Mouse (Mus musculus) monocyte, adult 2 months (primary cell): ENCODE results near the gene Ssr1.

Experiments
- DNase-seq, 2 experiments: peaks; one replicate each; pipeline ENCODE4 v3.0.0; 2022; ENCODE audit warnings: low spot score in 2 of 2, low read depth in 1 of 2

Ssr1 gene

DNA sequence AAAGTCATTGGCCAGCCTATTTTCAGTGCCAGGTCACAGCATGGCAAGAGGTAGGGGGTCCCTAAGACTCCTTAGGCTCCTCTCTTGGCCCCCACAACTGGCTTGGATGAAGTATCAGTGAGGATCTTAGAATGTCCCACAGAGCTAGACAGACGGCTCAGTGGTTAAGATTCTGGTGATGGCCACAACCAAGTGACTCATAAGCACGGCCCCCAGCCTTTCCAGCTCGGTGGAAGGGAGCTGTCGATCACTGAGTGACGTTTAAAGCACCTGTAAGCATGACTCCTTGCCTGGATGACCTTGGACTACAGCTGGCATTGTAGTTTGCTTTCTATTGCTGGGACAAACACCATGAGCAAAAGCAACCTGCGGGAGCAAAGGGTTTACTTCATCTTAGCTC lies 41.0 kb downstream of the Ssr1 start:
- no peak for DNase-seq

DNA sequence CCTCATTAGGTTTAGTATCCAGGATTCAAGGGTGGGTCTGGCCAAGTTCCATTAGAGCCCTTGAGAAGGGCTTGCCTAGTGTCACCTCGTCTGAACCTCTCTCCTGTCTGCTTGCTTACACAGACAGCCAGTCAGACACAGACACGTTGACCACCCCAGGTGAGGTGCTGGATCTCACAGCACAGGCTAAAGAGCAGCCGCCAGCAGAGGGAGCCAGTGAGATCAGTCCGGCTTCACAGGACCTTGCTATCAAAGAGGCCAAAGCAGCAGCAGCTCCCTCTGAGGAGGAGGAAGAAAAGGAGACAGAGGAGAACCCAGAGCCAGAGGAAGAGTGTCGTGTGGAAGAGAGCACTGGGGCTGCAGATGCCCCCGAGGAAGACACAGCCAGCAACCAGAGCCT lies 47.3 kb downstream of the Ssr1 start:
- peak in 1 of 2 experiments; percentile 51 for DNase-seq

DNA sequence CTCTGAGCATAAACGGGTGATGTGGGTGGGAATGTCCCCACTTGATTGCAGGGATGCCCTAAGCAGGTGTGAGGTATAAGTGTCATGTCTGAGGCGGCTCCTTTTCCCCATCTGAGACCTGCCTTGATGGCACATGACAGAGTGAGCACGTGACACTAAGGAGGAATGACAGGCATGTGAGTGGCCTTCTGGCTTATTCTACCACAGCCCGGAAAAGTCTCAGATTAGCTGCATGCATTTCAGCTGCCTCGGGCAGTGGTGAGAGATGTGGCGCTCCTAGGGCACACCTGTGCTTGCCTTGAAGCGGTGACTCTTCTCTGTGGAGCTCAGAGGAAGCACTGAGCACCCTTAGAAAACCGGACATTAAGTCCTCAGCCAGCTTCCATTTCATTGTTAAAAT lies 48.6 kb downstream of the Ssr1 start:
- no peak for DNase-seq

DNA sequence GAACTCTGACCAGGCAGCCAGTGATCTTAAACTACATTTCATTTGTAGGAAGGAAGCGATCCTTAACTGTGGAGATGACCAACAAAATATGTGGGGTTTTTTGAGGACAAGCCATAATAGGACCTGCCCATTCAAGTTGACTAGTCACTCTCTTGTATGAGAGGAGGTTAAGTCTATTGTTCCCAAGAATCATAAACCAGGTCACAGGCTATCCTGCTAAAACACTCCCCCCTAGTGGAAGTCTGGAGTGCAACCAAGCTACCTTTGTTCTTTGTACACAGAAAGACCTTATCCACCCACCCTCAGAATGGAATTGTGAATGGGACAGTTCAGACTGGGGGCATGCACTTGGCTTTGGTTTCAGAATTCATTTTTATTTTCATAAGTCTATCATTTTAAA lies 49.7 kb downstream of the Ssr1 start:
- no peak for DNase-seq

DNA sequence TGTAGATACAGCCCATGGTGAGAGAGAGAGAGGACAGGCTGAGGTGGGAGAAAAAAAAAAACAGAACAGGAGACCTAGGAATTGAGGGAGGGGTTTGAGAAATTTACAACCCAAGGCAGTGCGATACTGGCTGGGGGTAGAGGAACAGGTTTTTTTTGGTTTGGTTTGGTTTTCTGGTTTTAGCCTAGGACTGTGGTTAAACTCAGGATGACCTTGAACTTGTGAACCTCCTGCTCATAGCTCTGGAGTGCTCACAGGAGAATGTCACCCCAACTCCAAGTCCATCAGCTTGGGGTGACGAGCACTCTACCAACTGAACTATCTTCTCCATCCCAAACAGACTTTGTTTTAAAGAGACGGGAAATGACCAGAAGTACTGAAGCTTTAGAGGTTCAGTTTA lies 50.6 kb downstream of the Ssr1 start:
- DNase-seq, result no peak

DNA sequence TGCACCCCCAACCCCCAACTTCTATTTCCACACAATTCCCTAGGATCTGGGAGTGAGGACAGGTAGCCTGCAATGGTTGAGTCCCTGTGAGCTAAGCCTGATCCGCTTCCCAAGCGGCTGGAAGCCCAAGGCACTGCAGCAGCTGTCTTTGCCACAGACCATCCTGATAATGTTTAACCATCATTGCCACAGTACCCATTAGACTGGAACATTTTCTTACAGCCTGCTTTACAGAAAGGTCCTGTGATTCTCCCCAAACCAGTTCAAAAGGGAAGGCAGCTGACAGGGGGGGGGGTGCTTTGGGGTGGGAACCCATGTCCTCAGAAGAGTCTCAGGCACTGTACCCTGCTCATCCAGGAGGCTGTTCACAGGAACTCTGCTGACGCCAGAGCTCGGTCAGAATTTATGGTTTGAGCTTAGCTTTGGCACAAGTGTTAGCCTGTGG lies 51.1 kb downstream of the Ssr1 start:
- no peak for DNase-seq

DNA sequence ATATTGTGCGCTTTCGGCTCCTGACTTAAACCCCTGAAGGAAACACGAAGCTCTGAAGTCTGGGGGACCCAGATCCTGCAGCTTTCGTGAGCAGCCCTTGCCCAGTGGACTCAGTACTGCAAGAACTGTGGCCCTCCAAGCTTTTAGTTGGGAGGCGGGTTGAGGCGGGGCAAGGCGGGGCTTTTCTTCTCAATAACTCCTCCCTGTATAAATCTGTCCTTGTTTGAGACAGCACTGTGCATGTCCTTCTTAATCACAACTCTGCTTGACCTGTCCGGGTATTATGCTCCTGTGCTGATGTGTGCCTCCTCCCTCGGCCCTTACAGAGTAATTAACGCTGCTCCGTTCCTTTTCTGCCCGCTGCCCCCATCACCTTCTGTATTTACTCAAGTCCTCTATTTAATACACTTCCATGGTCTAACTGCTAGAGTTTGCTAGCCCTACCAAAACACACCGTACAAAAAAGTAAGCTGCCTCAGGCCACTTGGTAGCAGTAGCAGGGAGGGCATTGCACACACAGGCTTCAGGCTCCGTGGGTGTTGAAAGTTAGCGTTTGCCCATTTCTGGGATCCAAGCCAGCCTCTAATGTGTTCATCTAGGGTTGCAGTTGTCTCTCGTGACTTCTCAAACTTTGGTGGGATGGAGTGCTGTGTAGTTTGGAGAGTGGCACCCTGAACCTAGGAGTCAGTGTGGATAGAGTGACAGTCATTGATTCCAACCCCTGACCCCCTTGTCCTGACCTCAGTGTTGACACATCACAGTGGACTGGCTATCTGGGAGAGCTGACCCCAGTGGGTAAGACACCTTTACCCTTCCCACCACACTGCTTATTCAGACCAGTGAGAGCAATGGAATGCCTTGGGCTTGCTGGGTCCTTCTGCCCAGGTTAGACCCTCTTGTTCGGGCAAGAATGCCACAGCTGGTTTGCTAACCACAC lies 51.8 kb downstream of the Ssr1 start:
- no peak for DNase-seq

DNA sequence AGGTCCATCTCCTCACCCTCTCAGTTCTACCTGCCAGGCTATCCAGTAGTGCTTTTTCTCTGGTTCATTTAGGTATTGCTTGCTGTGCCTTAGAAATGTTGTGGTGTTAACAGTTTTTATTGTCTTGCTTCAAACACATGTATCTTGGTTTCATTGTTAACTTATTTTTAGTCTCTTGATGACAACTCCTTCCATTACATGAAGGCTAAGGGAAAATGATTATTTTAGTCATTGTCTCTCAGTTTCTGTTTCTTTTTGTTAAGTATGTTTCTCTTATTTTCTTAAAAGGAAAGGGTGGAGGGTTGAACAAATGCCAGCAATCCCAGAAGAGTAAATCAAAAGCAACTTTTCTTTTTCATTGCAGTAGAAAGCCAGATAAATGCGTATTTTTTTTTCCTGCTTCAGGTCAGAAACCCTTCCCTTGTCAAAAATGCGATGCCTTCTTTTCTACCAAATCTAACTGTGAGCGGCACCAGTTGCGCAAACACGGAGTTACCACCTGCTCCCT lies 52.8 kb downstream of the Ssr1 start:
- no peak for DNase-seq

DNA sequence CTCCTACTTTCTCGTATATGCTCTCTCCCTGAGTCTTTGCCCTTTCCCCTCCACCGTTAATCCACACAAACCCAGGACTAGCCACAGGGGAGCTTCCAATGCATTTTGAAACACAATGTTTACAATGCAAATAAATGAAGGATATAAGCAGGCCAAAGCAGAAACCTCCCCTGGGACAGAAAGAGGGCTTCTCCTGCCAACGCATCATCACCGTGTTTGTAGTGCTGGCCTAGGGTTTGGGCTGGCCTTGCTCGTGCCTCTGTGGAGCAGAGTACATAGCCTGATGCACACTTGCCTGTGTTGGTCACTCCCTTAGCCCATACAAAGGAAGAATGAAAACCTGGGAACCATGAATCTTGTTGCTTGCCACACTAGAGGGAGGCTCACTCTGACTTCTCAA lies 53.4 kb downstream of the Ssr1 start:
- DNase-seq, result no peak

DNA sequence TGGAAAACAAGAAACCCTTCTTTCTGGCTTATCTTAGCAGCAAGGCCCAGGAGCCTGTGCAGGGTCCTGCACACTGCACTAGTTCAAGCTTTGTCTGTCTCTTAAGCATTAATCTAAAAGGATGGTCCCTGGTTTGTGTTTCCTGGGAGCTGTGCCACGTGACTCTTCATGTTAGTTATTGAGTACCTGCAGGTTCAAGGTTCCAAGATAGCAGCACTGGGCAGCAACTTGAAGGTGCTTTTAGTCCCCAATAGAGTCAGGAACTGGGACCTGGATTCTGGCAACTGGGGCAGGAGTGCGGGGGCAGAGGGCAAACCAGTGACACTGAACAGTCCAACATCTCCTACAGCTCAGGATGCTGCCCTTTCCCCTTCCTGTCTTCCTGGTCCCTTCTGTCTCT lies 53.9 kb downstream of the Ssr1 start:
- no peak for DNase-seq

DNA sequence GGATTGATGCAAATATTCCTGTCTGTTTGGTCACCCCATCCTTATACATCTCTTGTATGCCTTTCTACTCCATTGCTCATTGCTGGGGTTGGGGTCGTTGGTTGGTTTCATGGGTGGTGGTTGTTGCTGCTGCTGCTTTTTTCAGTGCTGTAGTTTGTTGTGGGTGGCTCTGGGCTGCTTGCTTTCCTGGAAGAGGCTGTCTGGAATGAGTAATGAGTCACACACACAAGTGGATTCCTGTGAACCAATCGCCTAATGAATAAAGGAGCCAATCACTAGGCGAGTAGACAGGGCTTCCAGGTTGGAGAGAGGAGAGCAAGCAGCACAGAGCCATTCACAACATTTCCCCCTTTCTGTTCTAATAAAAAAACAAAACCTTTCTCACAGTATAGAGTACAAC lies 57.7 kb downstream of the Ssr1 start:
- no peak for DNase-seq

DNA sequence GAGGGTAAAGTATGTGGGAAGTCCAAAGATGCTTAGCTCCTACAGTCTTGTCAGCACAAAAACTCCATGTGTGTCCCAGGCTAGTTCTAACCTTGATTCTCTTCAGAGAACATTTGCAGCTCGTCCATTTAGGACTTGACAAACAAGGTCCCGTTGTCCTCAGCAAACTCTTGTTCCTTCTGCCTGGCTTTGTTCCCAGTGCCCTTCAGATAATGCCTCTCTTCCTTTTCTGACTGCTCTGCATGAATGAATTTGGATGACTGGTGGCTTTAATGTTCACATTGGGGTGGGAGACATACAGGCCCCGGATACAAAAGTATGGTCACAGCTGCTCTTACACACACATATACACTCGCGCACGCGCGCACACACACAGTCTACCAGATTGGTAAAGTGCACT lies 59.1 kb downstream of the Ssr1 start:
- DNase-seq, result no peak

DNA sequence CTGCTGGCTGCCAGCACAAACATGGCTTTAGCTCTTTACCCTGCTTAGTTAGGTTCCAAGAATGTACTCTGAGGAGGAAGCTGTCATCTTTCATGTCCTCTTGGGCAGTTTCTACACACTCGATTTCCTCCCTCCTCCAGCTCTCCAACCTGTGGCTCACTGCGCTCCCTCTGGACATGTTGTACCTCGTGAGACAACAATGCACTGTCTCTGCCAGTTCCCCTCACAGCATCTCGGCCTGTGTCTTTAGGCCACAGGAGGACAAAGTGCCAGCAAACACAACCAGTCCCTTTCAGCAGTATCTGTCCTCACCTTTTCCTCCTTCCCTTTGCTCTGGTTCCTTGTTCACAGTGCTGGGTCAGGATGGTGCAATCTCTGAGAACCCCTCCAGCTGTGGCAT lies 59.9 kb downstream of the Ssr1 start:
- no peak for DNase-seq

DNA sequence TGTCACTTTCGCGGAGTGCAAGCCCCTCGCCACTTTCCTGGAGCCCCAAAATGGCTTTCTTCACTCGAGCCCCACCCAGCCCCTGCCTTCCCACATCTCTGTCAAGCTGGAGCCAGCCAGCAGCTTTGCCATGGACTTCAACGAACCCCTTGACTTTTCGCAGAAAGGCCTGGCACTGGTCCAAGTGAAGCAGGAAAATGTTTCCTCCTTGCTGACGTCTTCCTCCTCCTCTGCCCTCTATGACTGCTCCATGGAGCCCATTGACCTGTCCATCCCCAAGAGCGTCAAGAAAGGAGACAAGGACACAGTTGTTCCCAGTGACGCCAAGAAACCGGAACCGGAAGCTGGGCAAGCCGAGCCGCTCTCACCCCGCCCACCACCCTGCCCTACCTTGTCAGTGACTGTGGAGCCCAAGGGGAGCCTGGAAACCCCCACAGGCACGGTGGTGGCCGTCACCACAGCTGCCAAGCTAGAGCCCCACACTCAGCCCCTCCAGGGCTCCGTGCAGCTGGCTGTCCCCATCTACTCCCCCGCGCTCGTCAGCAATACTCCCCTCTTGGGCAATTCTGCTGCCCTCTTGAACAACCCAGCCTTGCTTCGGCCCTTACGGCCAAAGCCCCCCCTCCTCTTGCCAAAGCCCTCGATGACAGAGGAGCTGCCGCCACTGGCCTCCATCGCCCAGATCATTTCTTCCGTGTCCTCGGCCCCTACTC lies 62.7 kb downstream of the Ssr1 start:
- no peak for DNase-seq

DNA sequence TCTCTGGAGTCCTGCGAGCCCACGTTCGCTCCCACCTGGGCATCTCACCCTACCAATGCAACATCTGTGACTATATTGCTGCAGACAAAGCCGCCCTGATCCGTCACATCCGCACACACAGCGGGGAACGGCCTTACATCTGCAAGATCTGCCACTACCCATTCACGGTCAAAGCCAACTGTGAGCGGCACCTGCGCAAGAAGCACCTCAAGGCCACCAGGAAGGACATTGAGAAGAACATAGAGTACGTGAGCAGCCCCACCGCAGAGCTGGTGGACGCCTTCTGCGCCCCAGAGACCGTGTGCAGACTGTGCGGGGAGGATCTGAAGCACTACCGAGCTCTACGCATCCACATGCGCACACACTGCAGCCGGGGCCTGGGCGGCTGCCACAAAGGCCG lies 63.4 kb downstream of the Ssr1 start:
- DNase-seq, result no peak

DNA sequence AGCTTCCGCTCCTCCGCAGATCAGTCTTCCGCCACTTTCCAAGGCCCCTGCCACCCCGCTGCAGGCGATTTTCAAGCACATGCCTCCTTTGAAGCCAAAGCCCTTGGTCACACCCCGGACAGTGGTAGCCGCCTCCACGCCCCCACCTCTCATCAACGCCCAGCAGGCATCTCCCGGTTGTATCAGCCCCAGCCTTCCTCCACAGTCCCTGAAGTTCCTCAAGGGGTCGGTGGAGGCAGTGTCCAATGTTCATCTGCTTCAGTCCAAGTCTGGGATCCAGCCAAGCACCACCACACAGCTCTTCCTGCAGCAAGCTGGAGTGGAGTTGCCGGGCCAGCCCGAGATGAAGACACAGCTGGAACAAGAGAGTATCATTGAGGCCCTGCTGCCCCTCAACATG lies 63.9 kb downstream of the Ssr1 start:
- no peak for DNase-seq

DNA sequence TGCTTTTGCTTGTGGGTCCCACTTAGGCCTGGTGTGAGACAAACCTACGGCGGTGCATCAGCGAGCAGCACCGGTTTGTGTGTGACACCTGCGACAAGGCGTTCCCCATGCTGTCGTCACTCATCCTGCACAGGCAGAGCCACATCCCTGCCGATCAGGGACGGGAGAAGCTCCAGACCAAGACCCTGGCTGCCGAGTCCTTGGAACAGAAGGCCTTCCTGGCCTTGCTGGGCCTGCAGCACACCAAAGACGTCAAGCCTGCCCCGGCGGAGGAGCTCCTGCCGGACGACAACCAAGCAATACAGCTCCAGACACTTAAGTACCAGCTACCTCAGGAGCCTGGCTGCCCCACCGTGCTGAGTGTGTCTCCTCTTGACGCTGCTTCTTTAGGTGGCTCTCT lies 64.5 kb downstream of the Ssr1 start:
- no peak for DNase-seq

DNA sequence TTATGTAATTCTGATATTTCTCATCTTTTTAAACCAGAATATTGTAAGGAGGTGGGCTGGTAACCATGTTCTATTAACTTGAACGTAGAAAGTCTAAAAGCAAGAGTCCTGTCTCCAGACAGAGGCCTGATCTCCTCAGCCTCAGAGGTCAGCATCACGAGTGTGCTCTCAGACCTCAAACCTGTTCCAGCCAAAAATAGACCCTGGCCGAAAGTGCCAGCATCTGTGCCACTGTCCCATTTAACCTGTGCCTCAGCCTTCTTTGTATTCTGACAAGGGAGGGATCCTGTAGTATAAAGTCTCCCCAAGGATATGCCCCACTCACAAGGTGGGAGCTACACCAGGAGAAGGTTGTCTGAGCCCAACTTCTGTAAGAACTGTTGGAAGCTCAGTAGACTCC lies 67.6 kb downstream of the Ssr1 start:
- DNase-seq, result no peak

DNA sequence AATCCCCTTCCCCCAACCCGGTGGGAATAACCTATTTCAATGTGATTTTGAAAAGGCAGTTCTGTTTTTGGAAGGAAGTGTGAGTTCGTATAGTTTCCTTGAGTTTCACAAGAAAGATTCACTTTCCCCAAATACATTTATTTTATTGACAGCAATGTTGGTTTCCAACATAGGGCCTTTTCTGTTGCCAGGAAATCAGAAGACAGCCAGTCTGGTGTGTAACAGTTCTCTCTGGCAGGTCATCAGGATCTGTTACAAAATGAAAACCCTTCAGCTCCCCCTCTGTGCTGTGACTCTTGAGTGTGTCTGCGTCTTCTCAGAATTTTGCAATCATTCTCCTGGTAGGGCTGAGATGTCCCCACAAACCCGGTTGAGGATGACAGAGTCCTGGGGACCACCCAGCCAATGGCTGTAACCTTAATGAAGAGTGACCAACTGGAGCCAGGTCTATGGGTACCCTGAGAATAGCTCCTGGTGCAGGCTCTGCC lies 69.5 kb downstream of the Ssr1 start:
- no peak for DNase-seq

DNA sequence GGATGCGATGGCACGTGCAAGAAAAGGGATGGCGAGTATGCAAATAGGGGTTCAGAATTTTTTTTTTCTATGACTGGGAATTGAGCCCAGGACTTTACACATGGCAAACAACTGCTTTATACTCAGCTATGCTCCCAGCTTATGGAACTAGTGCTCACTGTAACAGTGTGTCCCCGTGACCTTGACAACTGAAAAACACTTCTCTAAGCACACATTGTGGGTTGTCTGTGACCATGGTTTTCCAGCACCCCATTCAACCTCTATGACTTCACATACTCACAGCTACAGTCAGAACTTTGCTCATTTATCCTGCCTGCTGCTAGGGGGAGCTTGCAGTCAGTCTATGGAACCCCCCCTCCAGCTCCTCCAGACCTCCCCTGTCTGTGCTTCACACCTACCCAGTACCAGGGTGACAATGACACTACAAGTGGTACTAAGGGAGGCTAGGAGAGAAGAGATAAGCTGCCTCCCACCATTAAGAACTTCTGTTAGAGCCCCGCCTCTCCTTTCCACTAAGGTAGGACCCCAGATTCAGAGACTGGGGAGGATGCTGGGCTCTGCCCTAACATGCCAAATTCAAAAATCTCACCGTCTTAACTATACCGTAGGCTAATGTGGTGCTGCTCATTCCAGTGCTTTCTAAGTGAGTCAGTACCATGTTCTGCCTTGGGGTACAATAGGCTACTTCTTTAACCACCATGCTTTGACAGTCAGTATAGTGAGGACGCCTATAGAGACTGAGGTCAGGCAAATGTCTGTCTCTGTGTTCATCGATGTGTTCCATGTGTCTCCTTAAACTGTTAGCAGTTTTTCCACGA lies 70.2 kb downstream of the Ssr1 start:
- no peak for DNase-seq

DNA sequence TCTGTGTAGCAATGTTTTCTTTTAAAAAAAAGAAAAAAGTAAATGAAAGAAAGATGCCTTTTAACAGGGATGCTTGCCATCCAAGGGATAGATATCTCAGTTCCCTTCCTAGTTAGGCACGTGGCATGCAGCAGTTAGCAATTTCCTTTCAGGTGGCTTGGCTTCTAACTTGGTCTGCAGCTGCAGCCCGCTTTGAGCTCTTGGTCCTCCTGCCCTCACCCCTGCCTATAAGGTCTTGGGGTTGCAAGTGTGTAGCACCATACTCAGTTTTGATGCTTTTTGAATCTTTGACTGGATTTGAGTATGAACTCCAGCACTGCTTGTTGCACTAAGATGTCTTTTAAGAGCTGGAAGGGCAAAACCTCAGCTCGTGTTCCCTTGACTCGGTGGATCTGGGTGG lies 70.9 kb downstream of the Ssr1 start:
- DNase-seq, result no peak
